Mouse (Mus musculus) monocyte, adult 5-6 weeks (primary cell): ENCODE data around the gene Mef2c. TPM values are rescaled to one million over a fixed set of nuclear protein-coding genes. Genes with fewer than 3 reads are reported as not detected.

ENCODE experiments used
- ATAC-seq: fragments of 153-309, 156-312 bp; replicated peaks from 2 replicates; pipeline ENCODE4 v1.8.0; 2017; ENCODE audit warnings: mild to moderate bottlenecking; ENCODE audit not compliant: low TSS enrichment, insufficient number of reproducible peaks, severe bottlenecking, poor library complexity, low FRiP score
- total RNA-seq: library from RNA; stranded (forward); fragments of 200-1000, 200-491, 200-594 nt; gene quantifications from 3 replicates; pipeline ENCODE4 v1.2.3, GENCODE M21; 2017

Gene Mef2c
- total RNA-seq, 1 experiment from 2014 or later: 262 TPM

GRCm38 (mm10) chr13:83715971-83716615 is 212.3 kb downstream of the Mef2c start:
- ATAC-seq: no peak
